Mouse (Mus musculus) myocyte (in vitro differentiated cells): ENCODE results near the gene Hoxa3. TPM values are rescaled to one million over a fixed set of nuclear protein-coding genes. Genes with fewer than 3 reads are reported as not detected.

Source experiments
- H3K27me3 ChIP-seq: one replicate; pipeline ENCODE4 v1.6.1; 2011; ENCODE audit not compliant: control insufficient read depth, insufficient read depth, insufficient read length
- H3K36me3 ChIP-seq: one replicate; pipeline ENCODE4 v1.6.1; 2011; ENCODE audit not compliant: control insufficient read depth, insufficient read depth
- H3K4me2 ChIP-seq: one replicate; pipeline ENCODE4 v1.6.1; 2011; ENCODE audit warnings: low read depth, control low read depth
- H3K4me3 ChIP-seq: one replicate; pipeline ENCODE4 v1.5.1; 2011; ENCODE audit warnings: mild to moderate bottlenecking, control low read depth, moderate library complexity
- H3K79me2 ChIP-seq: one replicate; pipeline ENCODE4 v1.6.1; 2011; ENCODE audit not compliant: control insufficient read depth, insufficient read depth
- H3ac ChIP-seq: one replicate; pipeline ENCODE4 v1.6.1; 2011; ENCODE audit not compliant: control insufficient read depth, insufficient read length
- CEBPB ChIP-seq: IDR thresholded peaks from 2 replicates; pipeline ENCODE4 v1.6.1; 2011; ENCODE audit warnings: mild to moderate bottlenecking, moderate library complexity; ENCODE audit not compliant: poor library complexity, insufficient read depth, severe bottlenecking
- E2F4 ChIP-seq: IDR thresholded peaks from one replicate; pipeline ENCODE4 v1.6.1; 2011; ENCODE audit warnings: mild to moderate bottlenecking, control low read depth, moderate library complexity; ENCODE audit not compliant: insufficient read depth
- MAX ChIP-seq: IDR thresholded peaks from one replicate; pipeline ENCODE4 v1.6.1; 2011; ENCODE audit warnings: low read depth, mild to moderate bottlenecking, control low read depth
- MYOD1 ChIP-seq, 3 experiments: IDR thresholded peaks; one replicate each; pipeline ENCODE4 v1.6.1; 2011; ENCODE audit warnings: control low read depth in 2 of 3, low read depth in 2 of 3, mild to moderate bottlenecking in 2 of 3, moderate library complexity in 1 of 3; ENCODE audit not compliant: insufficient read length in 2 of 3, control insufficient read depth in 1 of 3
- MYOG ChIP-seq, 3 experiments: IDR thresholded peaks; one replicate each; pipeline ENCODE4 v1.6.1; 2011; ENCODE audit warnings: control low read depth in 2 of 3, low read depth in 2 of 3, mild to moderate bottlenecking in 2 of 3; ENCODE audit not compliant: insufficient read length in 2 of 3, control insufficient read depth in 1 of 3, insufficient read depth in 1 of 3
- POLR2A ChIP-seq: IDR thresholded peaks from one replicate; pipeline ENCODE4 v1.6.1; 2011; ENCODE audit warnings: low read depth, mild to moderate bottlenecking, control low read depth, moderate library complexity; ENCODE audit not compliant: insufficient read length
- POLR2AphosphoS2 ChIP-seq: IDR thresholded peaks from one replicate; pipeline ENCODE4 v1.6.1; 2011; ENCODE audit warnings: low read depth, control low read depth; ENCODE audit not compliant: insufficient read length
- REST ChIP-seq: IDR thresholded peaks from one replicate; pipeline ENCODE4 v1.6.1; 2011; ENCODE audit warnings: mild to moderate bottlenecking, control low read depth, moderate library complexity; ENCODE audit not compliant: insufficient read depth, insufficient read length
- SRF ChIP-seq: IDR thresholded peaks from one replicate; pipeline ENCODE4 v1.6.1; 2011; ENCODE audit warnings: low read depth; ENCODE audit not compliant: control insufficient read depth, insufficient read length
- TCF12 ChIP-seq: IDR thresholded peaks from one replicate; pipeline ENCODE4 v1.6.1; 2011; ENCODE audit warnings: mild to moderate bottlenecking, control low read depth; ENCODE audit not compliant: poor library complexity, insufficient read depth, severe bottlenecking
- TCF3 ChIP-seq: IDR thresholded peaks from one replicate; pipeline ENCODE4 v1.6.1; 2011; ENCODE audit warnings: low read depth, control low read depth; ENCODE audit not compliant: insufficient read length
- USF1 ChIP-seq: IDR thresholded peaks from one replicate; pipeline ENCODE4 v1.6.1; 2011; ENCODE audit warnings: low read depth, mild to moderate bottlenecking, control low read depth, moderate library complexity
- polyA plus RNA-seq: library from polyadenylated mRNA; unstranded; fragments of >200 nt; fragmentation: generic; extraction: Trizol; gene quantifications from one replicate; pipeline ENCODE4 v1.2.1, GENCODE M21; 2012; ENCODE audit warnings: missing spikeins

Hoxa3 gene
- polyA plus RNA-seq, 1 experiment, result 1.0 TPM

DNA sequence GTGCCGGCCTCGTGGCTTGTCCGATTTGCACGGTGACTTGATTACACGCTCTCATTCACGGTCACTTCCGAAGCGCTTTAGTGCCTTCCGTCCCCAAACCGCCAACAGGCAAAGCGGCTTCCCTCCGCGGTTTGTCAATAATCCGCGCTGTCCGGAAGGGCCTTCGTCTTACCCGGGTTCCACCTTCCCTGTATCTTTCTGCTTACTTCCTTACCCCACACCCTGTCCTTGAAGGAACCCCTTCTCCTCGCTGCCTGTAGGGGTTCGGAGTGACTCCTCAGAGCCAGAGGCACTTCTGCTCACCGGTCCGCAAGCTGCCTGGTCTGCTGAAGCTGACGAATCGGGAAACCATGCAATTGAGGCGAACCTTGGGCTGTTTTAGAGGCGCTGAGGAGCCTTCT lies 33.3 kb upstream of the Hoxa3 start:
- TF ChIP-seq POLR2AphosphoS2, result peak; percentile 15
- no peak for TF ChIP-seq USF1
- Histone ChIP-seq H3ac (peak overlapping the region; percentile 73), H3K27me3 (no peaks in the 10 kb centered on the region), H3K4me2 (peak overlapping the region; percentile 90), H3K4me3 (peak overlapping the region; percentile 90), H3K79me2 (peaks cover 48% of the 10 kb centered on the region), H3K36me3 (no peaks in the 10 kb centered on the region)

DNA sequence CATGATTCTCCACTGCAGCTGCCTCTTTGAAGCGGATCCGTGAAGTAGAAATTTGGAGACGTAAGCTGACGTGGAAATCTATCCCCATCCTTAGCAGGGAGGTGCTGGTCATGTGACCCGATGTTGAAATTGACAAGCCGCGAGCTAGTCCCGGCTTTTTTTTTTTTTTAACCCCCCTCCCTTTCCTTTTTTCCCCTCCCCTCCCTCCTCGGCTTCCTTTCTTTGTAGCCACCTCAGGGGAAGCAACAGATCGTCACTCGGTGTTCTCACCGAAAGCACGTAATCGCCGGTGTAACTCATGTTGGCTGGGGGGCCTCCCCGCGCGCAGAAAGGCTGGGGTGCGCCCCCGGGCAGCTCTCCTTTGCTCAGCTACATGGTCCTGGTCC lies 32.6 kb upstream of the Hoxa3 start, which contains the start of gene Hoxa11:
Gene Hoxa11 (minus strand): TSS at position 54 of the 386 bp plus-strand sequence.
- Histone ChIP-seq H3ac (peak within 1 kb of the TSS; percentile 73), H3K4me3 (peak within 1 kb of the TSS; percentile 90), H3K27me3 (no peaks in the 10 kb centered on the region), H3K36me3 (no peaks in the 10 kb centered on the region), H3K4me2 (peak within 1 kb of the TSS; percentile 90), H3K79me2 (peaks cover 42% of the 10 kb centered on the region)
- TF ChIP-seq CEBPB, result peak; percentile 68; the same call in 1 of the 2 replicates
- TF ChIP-seq MYOG (IDR thresholded peaks at IDR 0.05; ENCODE audit: control insufficient read depth in 1 of 3, insufficient read depth in 1 of 3, insufficient read length in 2 of 3, low read depth in 2 of 3), result no peak
- peak; percentile 45 for TF ChIP-seq POLR2AphosphoS2
- TF ChIP-seq USF1, result peak; percentile 93

DNA sequence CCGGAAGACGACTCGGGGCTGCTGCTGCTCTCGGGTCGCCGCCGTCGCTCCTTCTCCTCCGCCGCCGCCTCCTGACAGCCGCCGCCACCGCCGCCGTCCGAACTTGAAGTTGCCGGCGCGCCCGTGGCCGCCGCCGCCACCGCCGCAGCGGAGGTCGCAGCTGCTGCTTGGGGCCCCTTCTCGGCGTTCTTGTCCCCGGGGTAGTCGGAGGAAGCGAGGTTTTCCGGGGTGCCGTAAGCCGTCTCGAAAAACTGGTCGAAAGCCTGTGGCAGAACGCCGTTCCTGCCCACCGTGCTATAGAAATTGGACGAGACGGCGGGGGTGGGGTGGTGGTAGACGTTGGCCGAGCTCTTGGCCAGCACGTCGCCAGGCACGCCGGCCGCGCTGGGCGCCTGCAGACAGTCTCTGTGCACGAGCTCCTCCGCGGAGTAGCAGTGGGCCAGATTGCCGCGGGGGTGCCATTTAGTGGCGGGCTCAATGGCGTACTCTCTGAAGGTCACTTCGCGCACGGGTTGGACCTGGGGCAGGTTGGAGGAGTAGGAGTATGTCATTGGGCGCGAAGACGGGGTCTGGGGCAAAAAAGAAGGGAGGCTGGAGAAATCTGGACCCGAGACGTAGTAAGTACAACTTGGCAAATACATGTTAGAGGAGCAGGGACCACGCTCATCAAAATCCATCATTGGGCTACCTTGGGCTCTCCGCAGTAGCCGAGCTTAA lies 32.1 kb upstream of the Hoxa3 start:
- H3K36me3 ChIP-seq, result no peaks in the 10 kb centered on the region
- no peaks in the 10 kb centered on the region for H3K27me3 ChIP-seq
- H3K79me2 ChIP-seq, result peaks cover 40% of the 10 kb centered on the region
- peak; percentile 43 for TF ChIP-seq POLR2A
- TF ChIP-seq MYOG (IDR thresholded peaks at IDR 0.05; ENCODE audit: control insufficient read depth in 1 of 3, insufficient read depth in 1 of 3, insufficient read length in 2 of 3, low read depth in 2 of 3), result peak in 2 of 3 experiments; percentile 8 to 50
- no peak for TF ChIP-seq E2F4
- TF ChIP-seq POLR2AphosphoS2, result no peak
- H3ac ChIP-seq, result peak overlapping the region; percentile 73
- H3K4me2 ChIP-seq, result peak overlapping the region; percentile 90
- H3K4me3 ChIP-seq, result peak overlapping the region; percentile 90

DNA sequence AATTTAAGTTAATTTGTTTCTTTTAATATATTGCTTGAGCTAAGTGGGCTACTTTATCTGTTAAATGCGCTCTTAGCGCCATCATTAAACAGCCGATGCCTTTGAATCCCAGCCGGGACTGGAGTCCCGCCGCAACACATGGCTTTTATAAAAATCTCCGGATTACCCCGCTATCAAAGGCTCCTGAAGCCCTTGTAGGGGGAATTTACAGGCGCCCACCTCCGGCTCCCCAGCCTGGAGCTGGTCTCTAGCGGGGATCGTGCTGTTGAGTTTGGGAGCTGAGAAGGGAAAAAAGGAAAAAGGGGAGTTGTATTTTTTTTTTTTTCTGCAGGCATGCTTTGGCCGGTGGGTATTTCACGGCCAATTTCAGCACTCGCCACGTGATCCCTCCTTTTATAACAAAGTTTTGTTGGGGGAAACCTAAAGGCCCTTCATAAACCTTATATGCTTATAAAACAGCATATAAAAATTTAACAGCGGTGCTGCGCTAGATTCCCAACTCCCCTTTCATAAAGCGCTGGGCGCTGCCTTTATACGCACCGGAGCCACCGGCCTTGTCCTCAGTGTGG lies 31.4 kb upstream of the Hoxa3 start:
- no peak for TF ChIP-seq POLR2AphosphoS2
- peak; percentile 7 for TF ChIP-seq POLR2A
- TF ChIP-seq CEBPB, result no peak
- no peak for TF ChIP-seq REST
- peak; percentile 40 for TF ChIP-seq USF1
- no peak for TF ChIP-seq E2F4
- no peak for TF ChIP-seq MYOG (IDR thresholded peaks at IDR 0.05; ENCODE audit: control insufficient read depth in 1 of 3, insufficient read depth in 1 of 3, insufficient read length in 2 of 3, low read depth in 2 of 3)
- no peak for TF ChIP-seq MYOD1 (IDR thresholded peaks at IDR 0.05; ENCODE audit: control insufficient read depth in 1 of 3, insufficient read length in 2 of 3, low read depth in 2 of 3)
- TF ChIP-seq TCF3, result no peak
- TF ChIP-seq MAX, result no peak
- TF ChIP-seq SRF, result no peak
- TF ChIP-seq TCF12, result no peak
- H3K27me3 ChIP-seq, result no peaks in the 10 kb centered on the region
- peak overlapping the region; percentile 90 for H3K4me3 ChIP-seq
- peak overlapping the region; percentile 73 for H3ac ChIP-seq
- H3K4me2 ChIP-seq, result peak overlapping the region; percentile 86
- no peaks in the 10 kb centered on the region for H3K36me3 ChIP-seq
- peaks cover 43% of the 10 kb centered on the region for H3K79me2 ChIP-seq

DNA sequence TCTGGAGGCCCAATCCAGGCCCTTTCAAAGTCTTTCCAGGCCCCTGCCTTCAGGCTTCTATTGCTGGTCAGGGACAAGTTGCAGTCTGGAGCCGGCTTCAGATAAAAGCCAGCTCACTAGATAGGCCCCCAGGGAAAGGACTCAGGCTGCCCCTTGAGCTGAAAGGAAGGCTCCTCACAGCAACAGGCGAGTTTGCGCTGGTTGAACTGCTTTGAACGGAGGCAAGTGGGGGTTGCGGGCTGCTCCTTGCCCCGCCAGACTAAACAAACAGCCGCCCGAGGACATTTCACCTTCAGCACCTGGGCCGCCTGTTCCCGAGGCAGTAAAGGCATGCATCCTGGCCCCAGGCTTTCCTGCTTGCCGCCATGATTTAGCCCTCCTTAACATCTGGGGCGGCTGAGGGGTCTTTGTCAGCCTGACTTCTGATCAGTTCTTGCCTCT lies 30.6 kb upstream of the Hoxa3 start:
- TF ChIP-seq USF1, result no peak
- TF ChIP-seq CEBPB, result no peak
- no peak for TF ChIP-seq REST
- no peak for TF ChIP-seq E2F4
- TF ChIP-seq MAX, result no peak
- TF ChIP-seq POLR2A, result no peak
- Histone ChIP-seq H3K36me3 (no peaks in the 10 kb centered on the region), H3K27me3 (no peaks in the 10 kb centered on the region), H3K4me2 (peak overlapping the region; percentile 86), H3ac (peak overlapping the region; percentile 73), H3K4me3 (peak overlapping the region; percentile 90), H3K79me2 (peaks cover 52% of the 10 kb centered on the region)
